Mouse (Mus musculus) megakaryocyte, embryonic 14.5 days (primary cell): ENCODE data around the gene Apc2.

ENCODE experiments used
- FLI1 ChIP-seq: IDR thresholded peaks from 2 replicates; pipeline ENCODE4 v1.6.1; 2012; ENCODE audit warnings: low read length, inconsistent platforms, mixed read lengths
- GATA1 ChIP-seq: IDR thresholded peaks from 3 replicates; pipeline ENCODE4 v1.6.1; 2012; ENCODE audit warnings: mixed read lengths, low read length, inconsistent platforms, borderline replicate concordance

DNA sequence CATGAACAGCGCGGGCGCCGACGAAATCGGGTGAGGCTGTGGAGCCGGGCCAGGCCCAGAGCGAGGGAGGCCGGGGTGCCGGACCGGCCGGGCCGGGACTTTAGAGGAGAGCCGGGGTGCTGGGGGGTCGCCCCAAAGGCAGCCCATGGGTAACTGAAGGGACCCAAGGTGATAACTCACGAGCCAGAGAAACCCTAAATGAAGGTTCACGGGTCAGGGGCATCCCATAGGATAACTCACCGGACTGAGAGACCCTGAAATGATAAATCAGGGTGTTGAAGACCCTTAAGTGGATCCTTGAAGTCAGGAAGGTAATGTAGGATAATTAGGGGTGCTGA lies 30.7 kb upstream of the Apc2 start:
- TF ChIP-seq GATA1 (no peak), FLI1 (no peak)
